Comparison of ENCODE assay signal across 20 mouse cellular contexts in genomic region chr13:109951466-109951865, GRCm38 (mm10).
A peak's percentile ranks its signal among the peaks of the same experiment; 100 is the strongest.
DNase-seq lines count a peak whose midpoint lies in the region; ATAC-seq and TF ChIP-seq lines count a peak whose summit lies in the region.
"Had no signal": no experiment of that assay in that cellular context is flagged by ENCODE, and none has a peak within 500 bp of the region (broad histone marks: within the 10 kb centered on the region; RNA-seq: fewer than 3 reads in every experiment).

No protein-coding gene starts in this region.

- H3K4me2 ChIP-seq in lung, embryonic 14.5 days = no peak overlapping the region
- H3K4me2 ChIP-seq in embryonic facial prominence, embryonic 14.5 days (ENCODE audit: low read depth, low read length) = no peak overlapping the region
- no peak overlapping the region for H3K4me2 ChIP-seq in kidney, embryonic 15.5 days
- H3K4me2 ChIP-seq: forebrain, embryonic 13.5 days; limb, embryonic 15.5 days had no signal

- TF ChIP-seq CTCF in lung, embryonic 14.5 days (IDR thresholded peaks at IDR 0.05; ENCODE audit: low read depth) = no peak

- H3K27me3 ChIP-seq in lung, embryonic 14.5 days (ENCODE audit: insufficient read depth, low read length) = no peaks in the 10 kb centered on the region
- H3K27me3 ChIP-seq in embryonic facial prominence, embryonic 14.5 days (replicated peaks; ENCODE audit: control insufficient read depth, insufficient read depth, low read length) = no peaks in the 10 kb centered on the region
- no peaks in the 10 kb centered on the region for H3K27me3 ChIP-seq in kidney, embryonic 15.5 days
- H3K27me3 ChIP-seq: forebrain, embryonic 13.5 days; limb, embryonic 15.5 days had no signal

- peaks cover 46% of the 10 kb centered on the region for H3K36me3 ChIP-seq in lung, embryonic 14.5 days (ENCODE audit: insufficient read depth)
- peaks cover 62% of the 10 kb centered on the region for H3K36me3 ChIP-seq in embryonic facial prominence, embryonic 14.5 days (ENCODE audit: control insufficient read depth, insufficient read depth, low read length)
- peaks cover 53% of the 10 kb centered on the region for H3K36me3 ChIP-seq in kidney, embryonic 15.5 days

- WGBS in lung, embryonic 14.5 days = 46% methylated on average over 14 of the region's 14 CpGs
- 40% methylated on average over 14 of the region's 14 CpGs for WGBS in embryonic facial prominence, embryonic 14.5 days
- 52% methylated on average over 14 of the region's 14 CpGs for WGBS in kidney, embryonic 15.5 days

- peak; percentile 32 to 38 for DNase-seq in cerebellum, postnatal 10 days
- DNase-seq in cerebellum, postnatal 14 days = no peak
- peak; percentile 43 for DNase-seq in lung, embryonic 14.5 days
- DNase-seq in lung, adult 18-20 months = no peak
- DNase-seq in embryonic facial prominence, embryonic 14.5 days (ENCODE audit: low spot score) = peak; percentile 73
- DNase-seq in lung, postnatal 36 days = peak; percentile 2
- DNase-seq in B cell, adult 2 months = no peak
- DNase-seq: cerebellum, adult 18-20 months; heart, postnatal 14 days; kidney, adult 11 months; kidney, postnatal 10 days; right cerebral cortex, adult 18-20 months; thymus, adult 18-20 months had no signal

- no peak overlapping the region for H3K9ac ChIP-seq in lung, embryonic 14.5 days
- H3K9ac ChIP-seq in embryonic facial prominence, embryonic 14.5 days (ENCODE audit: low read depth, low read length) = no peak overlapping the region
- H3K9ac ChIP-seq in kidney, embryonic 15.5 days = no peak overlapping the region
- H3K9ac ChIP-seq: forebrain, embryonic 13.5 days; limb, embryonic 15.5 days had no signal

- no peaks in the 10 kb centered on the region for H3K4me1 ChIP-seq in lung, embryonic 14.5 days (ENCODE audit: insufficient read depth)
- no peaks in the 10 kb centered on the region for H3K4me1 ChIP-seq in embryonic facial prominence, embryonic 14.5 days (ENCODE audit: control insufficient read depth, insufficient read depth, low read length)
- no peaks in the 10 kb centered on the region for H3K4me1 ChIP-seq in kidney, embryonic 15.5 days
- H3K4me1 ChIP-seq: forebrain, embryonic 13.5 days; heart, embryonic 10.5 days; limb, embryonic 15.5 days had no signal

- no peak overlapping the region for H3K27ac ChIP-seq in lung, embryonic 14.5 days (ENCODE audit: low read depth)
- H3K27ac ChIP-seq in embryonic facial prominence, embryonic 14.5 days (replicated peaks; ENCODE audit: low read depth, low read length) = no peak overlapping the region
- no peak overlapping the region for H3K27ac ChIP-seq in kidney, embryonic 15.5 days
- H3K27ac ChIP-seq: forebrain, embryonic 13.5 days; heart, embryonic 10.5 days; layer of hippocampus, adult 2 months; limb, embryonic 15.5 days had no signal

- no peak overlapping the region for H3K4me3 ChIP-seq in lung, embryonic 14.5 days (ENCODE audit: low read depth, low read length)
- H3K4me3 ChIP-seq in embryonic facial prominence, embryonic 14.5 days (ENCODE audit: low read depth, low read length) = no peak overlapping the region
- no peak overlapping the region for H3K4me3 ChIP-seq in kidney, embryonic 15.5 days (replicated peaks)
- H3K4me3 ChIP-seq: forebrain, embryonic 13.5 days; heart, embryonic 10.5 days; layer of hippocampus, adult 2 months; limb, embryonic 15.5 days had no signal

- no peak for ATAC-seq in lung, embryonic 14.5 days (ENCODE audit: insufficient read depth)
- ATAC-seq in embryonic facial prominence, embryonic 14.5 days (ENCODE audit: low read depth) = no peak; the same call in 1 of the 2 replicates
- ATAC-seq in kidney, embryonic 15.5 days (replicated peaks; ENCODE audit: low FRiP score) = no peak
- ATAC-seq: activated CD4-positive, CD25-positive, alpha-beta regulatory T cell, adult 4 months; forebrain, embryonic 13.5 days; hindbrain, embryonic 16.5 days had no signal

- H3K9me3 ChIP-seq in lung, embryonic 14.5 days (ENCODE audit: low read depth, low read length) = no peaks in the 10 kb centered on the region
- H3K9me3 ChIP-seq in embryonic facial prominence, embryonic 14.5 days (ENCODE audit: control insufficient read depth, low read length) = no peaks in the 10 kb centered on the region
- no peaks in the 10 kb centered on the region; the same call in 1 of the 2 replicates for H3K9me3 ChIP-seq in kidney, embryonic 15.5 days (replicated peaks)
- H3K9me3 ChIP-seq: forebrain, embryonic 13.5 days; heart, embryonic 10.5 days; limb, embryonic 15.5 days had no signal

Comparison
In these comparisons a context has a peak if more than half of its experiments do, and no peak if none do; other contexts are left out.
1. DNase-seq: peak in cerebellum, postnatal 10 days (2 of 2), lung, embryonic 14.5 days (single experiment), embryonic facial prominence, embryonic 14.5 days (single experiment) and lung, postnatal 36 days (single experiment); none in cerebellum, postnatal 14 days (0 of 2), lung, adult 18-20 months (0 of 2) and B cell, adult 2 months (0 of 2).